Mouse (Mus musculus): ENCODE data around the gene Esr1. TPM values are rescaled to one million over a fixed set of nuclear protein-coding genes. Genes with fewer than 3 reads are reported as not detected.

The Esr1 gene
- polyA plus RNA-seq, 1 experiment, result not detected

- no peaks in the 10 kb centered on the region for H3K27me3 ChIP-seq (ENCODE audit: control insufficient read depth, insufficient read depth, low read length, poor library complexity, severe bottlenecking)
- no peak overlapping the region for H3K4me3 ChIP-seq (ENCODE audit: low read depth, low read length)
- no peak overlapping the region for H3K9ac ChIP-seq (ENCODE audit: low read depth, poor library complexity, severe bottlenecking)
- H3K27ac ChIP-seq (ENCODE audit: insufficient read depth, low read length), result no peak overlapping the region
- TF ChIP-seq POLR2A (IDR thresholded peaks at IDR 0.05; ENCODE audit: insufficient read depth, low read length), result no peak
- H3K4me1 ChIP-seq (ENCODE audit: control insufficient read depth, insufficient read depth, low read length), result no peaks in the 10 kb centered on the region
- no peaks in the 10 kb centered on the region for H3K9me3 ChIP-seq (replicated peaks; ENCODE audit: control insufficient read depth, insufficient read depth, low read length, poor library complexity, severe bottlenecking)
- H3K36me3 ChIP-seq (ENCODE audit: control insufficient read depth, insufficient read depth, low read length, poor library complexity, severe bottlenecking), result no peaks in the 10 kb centered on the region
Measured at GRCm38 (mm10) chr10:5045671-5046070, 434.3 kb downstream of the Esr1 start.

Other genes with a start within 250 kb of the Esr1 start
- 11.0 and 13.1 TPM in 2 replicates for gene Zbtb2, start 223.5 kb upstream of the Esr1 start, polyA plus RNA-seq (2011; ENCODE audit: insufficient read depth, insufficient read length, low read depth, missing spikeins)
- 72.8 and 77.1 TPM in 2 replicates for gene Rmnd1, start 179.2 kb upstream of the Esr1 start, polyA plus RNA-seq (2011; ENCODE audit: insufficient read depth, insufficient read length, low read depth, missing spikeins)
- gene Armt1, start 179.1 kb upstream of the Esr1 start, polyA plus RNA-seq (2011; ENCODE audit: insufficient read depth, insufficient read length, low read depth, missing spikeins), result 80.4 and 84.0 TPM in 2 replicates
- gene Ccdc170, start 129.1 kb upstream of the Esr1 start, polyA plus RNA-seq (2011; ENCODE audit: insufficient read depth, insufficient read length, low read depth, missing spikeins), result 4.2 and 6.8 TPM in 2 replicates